Mouse (Mus musculus): Measurements from ENCODE around the gene Rnf185.

Gene Rnf185

GRCm38 (mm10) chr11:3366411-3366810 lies 85.8 kb downstream of the Rnf185 start:
- DNase-seq (ENCODE audit: extremely low read depth, insufficient read length, low spot score), result no peak
